Mouse (Mus musculus): ENCODE results near the gene Crybg3. TPM values are rescaled to one million over a fixed set of nuclear protein-coding genes. Genes with fewer than 3 reads are reported as not detected.
"Not testable (repeated sequence)": the region's sequence is repeated elsewhere in the genome, so short reads cannot be mapped to it uniquely, and the experiment has no call there.

Gene Crybg3
- polyA plus RNA-seq, 1 experiment from 2014 or later, result 11.2 TPM

DNA sequence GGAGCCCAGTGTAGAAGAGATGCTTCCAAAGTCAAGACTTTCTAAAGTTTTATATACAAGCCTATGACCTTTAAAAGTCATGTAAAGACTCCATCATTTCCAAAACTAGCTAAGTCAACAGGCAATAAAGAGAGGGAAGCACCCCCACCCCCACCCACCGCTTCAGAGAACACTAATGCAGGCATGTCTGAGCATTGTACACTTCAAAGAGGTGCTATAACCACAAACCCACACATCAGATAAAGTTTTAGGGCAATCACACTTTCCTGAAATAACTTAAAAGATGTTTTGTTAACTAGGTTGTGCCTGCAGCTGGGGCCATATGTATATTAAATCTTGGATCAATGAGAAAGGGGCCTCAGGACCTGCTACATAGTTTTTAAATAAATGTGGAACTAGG is 130.9 kb downstream of the Crybg3 start:
- H3K36me3 ChIP-seq (ENCODE audit: control insufficient read depth, insufficient read depth), result no peaks in the 10 kb centered on the region
- H3K4me2 ChIP-seq (ENCODE audit: low read depth, low read length), result no peak overlapping the region
- no peak for ATAC-seq (replicated peaks; ENCODE audit: extremely low read depth, insufficient read depth, low FRiP score)
- H3K27ac ChIP-seq (ENCODE audit: low read length), result no peak overlapping the region
- H3K27me3 ChIP-seq (ENCODE audit: control insufficient read depth, insufficient read depth, low read length), result no peaks in the 10 kb centered on the region
- H3K4me3 ChIP-seq (ENCODE audit: low read length), result no peak overlapping the region
- no peak overlapping the region for H3K9ac ChIP-seq (ENCODE audit: low read length)
- H3K4me1 ChIP-seq (ENCODE audit: control insufficient read depth, insufficient read depth, low read length), result peaks cover 10% of the 10 kb centered on the region
- H3K9me3 ChIP-seq (replicated peaks; ENCODE audit: control insufficient read depth, low read length), result peaks cover 2% of the 10 kb centered on the region; the same call in 1 of the 2 replicates
- 75% methylated on average over 1 of the region's 1 CpGs for WGBS

DNA sequence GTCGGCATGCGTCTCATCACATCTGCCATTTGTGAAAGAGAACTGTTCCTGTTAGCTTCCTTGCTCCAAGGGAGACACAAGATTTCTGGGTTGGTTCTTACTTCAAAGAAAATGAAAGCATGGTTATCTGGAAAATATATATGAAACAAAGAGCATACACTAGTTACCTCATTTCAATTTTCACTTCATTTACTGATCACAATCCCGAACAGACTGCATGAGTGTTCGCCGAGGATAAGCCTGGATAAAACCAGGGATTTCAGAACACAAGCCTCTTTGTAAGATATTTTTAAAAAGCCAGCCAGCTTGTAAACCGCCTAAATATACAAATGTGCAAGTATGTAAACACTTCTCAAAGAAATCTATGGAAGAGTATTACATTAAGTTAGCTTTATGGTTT is 136.8 kb downstream of the Crybg3 start:
- WGBS, result 83% methylated on average over 6 of the region's 6 CpGs
- no peak overlapping the region for H3K9ac ChIP-seq (ENCODE audit: low read length)
- no peak overlapping the region for H3K4me3 ChIP-seq (ENCODE audit: low read length)
- no peak overlapping the region for H3K4me2 ChIP-seq (ENCODE audit: low read depth, low read length)
- H3K9me3 ChIP-seq (replicated peaks; ENCODE audit: control insufficient read depth, low read length), result peaks cover 3% of the 10 kb centered on the region; the same call in 1 of the 2 replicates
- H3K4me1 ChIP-seq (ENCODE audit: control insufficient read depth, insufficient read depth, low read length), result no peaks in the 10 kb centered on the region
- no peaks in the 10 kb centered on the region for H3K27me3 ChIP-seq (ENCODE audit: control insufficient read depth, insufficient read depth, low read length)
- no peak for ATAC-seq (replicated peaks; ENCODE audit: extremely low read depth, insufficient read depth, low FRiP score)
- H3K36me3 ChIP-seq (ENCODE audit: control insufficient read depth, insufficient read depth), result no peaks in the 10 kb centered on the region
- H3K27ac ChIP-seq (ENCODE audit: low read length), result no peak overlapping the region

DNA sequence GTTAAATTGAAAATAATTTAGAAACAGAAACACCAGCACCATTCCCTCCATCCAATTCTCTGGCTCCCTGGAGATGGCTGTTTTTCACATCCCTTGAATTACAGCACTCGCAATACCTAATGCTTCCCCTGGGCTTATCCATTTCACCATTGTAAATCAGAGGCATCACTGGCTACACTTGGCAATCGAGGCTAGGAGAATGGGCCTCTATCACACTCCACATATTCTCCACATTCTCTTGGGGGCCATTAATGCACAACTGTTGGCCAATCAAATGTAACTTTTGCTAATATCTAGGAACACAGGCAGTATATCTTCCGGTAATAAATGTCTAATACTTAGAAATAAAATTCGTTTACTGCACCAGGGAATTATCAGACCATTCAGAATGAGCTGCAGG is 137.2 kb downstream of the Crybg3 start:
- 77% methylated on average over 4 of the region's 4 CpGs for WGBS
- no peak overlapping the region for H3K27ac ChIP-seq (ENCODE audit: low read length)
- no peaks in the 10 kb centered on the region for H3K36me3 ChIP-seq (ENCODE audit: control insufficient read depth, insufficient read depth)
- no peak for ATAC-seq (replicated peaks; ENCODE audit: extremely low read depth, insufficient read depth, low FRiP score)
- H3K27me3 ChIP-seq (ENCODE audit: control insufficient read depth, insufficient read depth, low read length), result no peaks in the 10 kb centered on the region
- peaks cover 3% of the 10 kb centered on the region; the same call in 1 of the 2 replicates for H3K9me3 ChIP-seq (replicated peaks; ENCODE audit: control insufficient read depth, low read length)
- H3K4me3 ChIP-seq (ENCODE audit: low read length), result no peak overlapping the region
- H3K9ac ChIP-seq (ENCODE audit: low read length), result no peak overlapping the region
- H3K4me2 ChIP-seq (ENCODE audit: low read depth, low read length), result no peak overlapping the region
- no peaks in the 10 kb centered on the region for H3K4me1 ChIP-seq (ENCODE audit: control insufficient read depth, insufficient read depth, low read length)

DNA sequence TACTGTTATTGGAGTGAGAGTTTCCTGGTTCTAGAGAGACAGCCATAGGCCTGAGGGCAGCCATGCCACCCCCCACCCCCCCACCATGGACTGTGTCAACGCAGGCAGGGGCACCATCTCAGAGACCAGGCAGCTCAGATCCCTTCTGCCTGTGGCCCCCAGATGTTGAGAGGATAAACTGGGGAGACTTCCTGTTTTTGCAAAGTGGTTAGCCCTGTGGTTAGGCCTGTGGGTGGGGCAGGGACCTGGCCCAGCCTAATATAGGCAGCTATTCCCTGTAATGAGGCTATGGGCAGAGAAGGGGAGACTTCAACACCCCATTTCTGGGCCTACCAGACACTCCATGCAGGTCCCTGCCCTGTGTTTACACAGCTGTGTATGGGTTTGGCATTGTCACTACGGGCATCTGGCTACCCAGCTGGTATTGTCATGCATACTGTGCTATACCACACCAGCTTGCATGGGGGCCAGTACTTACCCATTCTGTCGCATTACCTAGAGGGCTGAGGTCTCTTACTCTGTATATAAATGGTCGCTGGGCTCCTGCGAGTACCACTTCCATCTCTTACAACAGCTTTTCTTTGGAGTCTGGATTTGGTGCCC is 141.4 kb downstream of the Crybg3 start:
- not testable (repeated sequence) for H3K4me2 ChIP-seq (ENCODE audit: low read depth, low read length); H3K9me3 ChIP-seq (replicated peaks; ENCODE audit: control insufficient read depth, low read length); H3K36me3 ChIP-seq (ENCODE audit: control insufficient read depth, insufficient read depth); H3K27me3 ChIP-seq (ENCODE audit: control insufficient read depth, insufficient read depth, low read length); H3K9ac ChIP-seq (ENCODE audit: low read length); H3K4me3 ChIP-seq (ENCODE audit: low read length); H3K27ac ChIP-seq (ENCODE audit: low read length); H3K4me1 ChIP-seq (ENCODE audit: control insufficient read depth, insufficient read depth, low read length)
- peak; percentile 45 for ATAC-seq (replicated peaks; ENCODE audit: extremely low read depth, insufficient read depth, low FRiP score)
- WGBS, result 70% methylated on average over 4 of the region's 5 CpGs

DNA sequence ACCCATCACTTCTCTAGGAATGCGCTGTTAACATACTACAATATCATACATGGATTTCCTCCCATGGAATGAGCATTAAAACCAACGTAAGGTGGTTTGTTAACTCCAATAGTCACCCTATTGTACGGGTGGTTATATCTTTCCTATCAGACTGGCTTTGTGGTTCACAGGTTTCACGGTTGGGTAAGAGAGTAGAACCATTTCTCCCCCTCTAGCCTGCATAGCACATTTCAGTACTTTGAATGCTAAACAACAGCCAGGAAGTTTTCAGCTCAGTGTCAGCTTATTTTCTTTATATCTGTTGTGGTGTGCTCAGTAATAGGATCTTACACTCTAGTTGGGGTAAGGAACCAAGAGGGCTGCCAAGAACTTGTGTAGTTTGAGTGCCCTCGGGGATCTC is 149.0 kb downstream of the Crybg3 start:
- WGBS, result 84% methylated on average over 5 of the region's 5 CpGs
- H3K9ac ChIP-seq (ENCODE audit: low read length), result no peak overlapping the region
- no peaks in the 10 kb centered on the region for H3K9me3 ChIP-seq (replicated peaks; ENCODE audit: control insufficient read depth, low read length)
- H3K27me3 ChIP-seq (ENCODE audit: control insufficient read depth, insufficient read depth, low read length), result no peaks in the 10 kb centered on the region
- H3K36me3 ChIP-seq (ENCODE audit: control insufficient read depth, insufficient read depth), result no peaks in the 10 kb centered on the region
- no peak overlapping the region for H3K4me3 ChIP-seq (ENCODE audit: low read length)
- no peaks in the 10 kb centered on the region for H3K4me1 ChIP-seq (ENCODE audit: control insufficient read depth, insufficient read depth, low read length)
- H3K4me2 ChIP-seq (ENCODE audit: low read depth, low read length), result no peak overlapping the region
- no peak overlapping the region for H3K27ac ChIP-seq (ENCODE audit: low read length)
- ATAC-seq (replicated peaks; ENCODE audit: extremely low read depth, insufficient read depth, low FRiP score), result no peak

DNA sequence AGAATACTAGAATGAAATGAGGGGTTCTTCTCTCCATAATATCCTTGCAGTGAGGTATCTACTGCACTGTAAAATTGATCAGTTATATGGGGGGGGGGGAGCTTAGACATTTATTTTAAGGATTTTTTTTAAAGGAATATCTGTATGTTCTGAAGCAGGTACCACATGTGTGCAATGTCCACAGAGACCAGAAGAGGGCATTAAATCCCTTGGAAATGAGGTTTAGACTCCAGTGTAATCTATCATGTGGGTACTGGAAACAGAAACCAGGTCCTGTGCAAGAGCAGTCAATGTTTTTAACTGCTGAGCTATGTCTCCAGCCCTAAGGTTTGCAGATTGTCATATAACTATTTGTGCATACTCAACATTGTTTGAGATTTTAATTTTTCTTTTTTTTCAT is 151.7 kb downstream of the Crybg3 start:
- Histone ChIP-seq H3K9me3 (replicated peaks; ENCODE audit: control insufficient read depth, low read length) (no peaks in the 10 kb centered on the region), H3K27ac (ENCODE audit: low read length) (no peak overlapping the region), H3K4me2 (ENCODE audit: low read depth, low read length) (no peak overlapping the region), H3K27me3 (ENCODE audit: control insufficient read depth, insufficient read depth, low read length) (no peaks in the 10 kb centered on the region), H3K4me1 (ENCODE audit: control insufficient read depth, insufficient read depth, low read length) (no peaks in the 10 kb centered on the region), H3K36me3 (ENCODE audit: control insufficient read depth, insufficient read depth) (no peaks in the 10 kb centered on the region), H3K4me3 (ENCODE audit: low read length) (no peak overlapping the region), H3K9ac (ENCODE audit: low read length) (no peak overlapping the region)
- ATAC-seq (replicated peaks; ENCODE audit: extremely low read depth, insufficient read depth, low FRiP score), result no peak

DNA sequence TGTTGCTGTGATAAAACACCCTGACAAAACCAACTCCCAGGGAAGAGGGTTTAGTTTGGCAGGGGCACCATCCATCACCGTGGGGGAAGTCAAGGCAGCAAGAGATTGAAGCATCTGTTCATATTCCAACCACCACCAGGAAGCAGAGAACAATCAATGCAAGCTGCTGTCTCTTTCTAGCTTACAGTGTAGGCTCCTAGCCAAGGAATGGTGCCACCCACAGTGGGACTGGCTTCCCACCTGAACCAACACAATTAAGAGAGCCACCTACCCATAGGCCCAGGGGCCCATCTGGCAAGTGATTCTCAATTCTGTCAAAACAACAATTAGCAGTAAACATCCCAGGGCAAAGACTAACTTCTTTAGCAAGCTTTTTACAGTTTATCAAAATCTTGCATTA is 152.6 kb downstream of the Crybg3 start:
- H3K27ac ChIP-seq (ENCODE audit: low read length), result no peak overlapping the region
- H3K9ac ChIP-seq (ENCODE audit: low read length), result no peak overlapping the region
- H3K27me3 ChIP-seq (ENCODE audit: control insufficient read depth, insufficient read depth, low read length), result no peaks in the 10 kb centered on the region
- no peaks in the 10 kb centered on the region for H3K9me3 ChIP-seq (replicated peaks; ENCODE audit: control insufficient read depth, low read length)
- H3K4me2 ChIP-seq (ENCODE audit: low read depth, low read length), result no peak overlapping the region
- ATAC-seq (replicated peaks; ENCODE audit: extremely low read depth, insufficient read depth, low FRiP score), result no peak
- no peaks in the 10 kb centered on the region for H3K36me3 ChIP-seq (ENCODE audit: control insufficient read depth, insufficient read depth)
- 76% methylated on average over 1 of the region's 1 CpGs for WGBS
- H3K4me3 ChIP-seq (ENCODE audit: low read length), result no peak overlapping the region
- no peaks in the 10 kb centered on the region for H3K4me1 ChIP-seq (ENCODE audit: control insufficient read depth, insufficient read depth, low read length)

DNA sequence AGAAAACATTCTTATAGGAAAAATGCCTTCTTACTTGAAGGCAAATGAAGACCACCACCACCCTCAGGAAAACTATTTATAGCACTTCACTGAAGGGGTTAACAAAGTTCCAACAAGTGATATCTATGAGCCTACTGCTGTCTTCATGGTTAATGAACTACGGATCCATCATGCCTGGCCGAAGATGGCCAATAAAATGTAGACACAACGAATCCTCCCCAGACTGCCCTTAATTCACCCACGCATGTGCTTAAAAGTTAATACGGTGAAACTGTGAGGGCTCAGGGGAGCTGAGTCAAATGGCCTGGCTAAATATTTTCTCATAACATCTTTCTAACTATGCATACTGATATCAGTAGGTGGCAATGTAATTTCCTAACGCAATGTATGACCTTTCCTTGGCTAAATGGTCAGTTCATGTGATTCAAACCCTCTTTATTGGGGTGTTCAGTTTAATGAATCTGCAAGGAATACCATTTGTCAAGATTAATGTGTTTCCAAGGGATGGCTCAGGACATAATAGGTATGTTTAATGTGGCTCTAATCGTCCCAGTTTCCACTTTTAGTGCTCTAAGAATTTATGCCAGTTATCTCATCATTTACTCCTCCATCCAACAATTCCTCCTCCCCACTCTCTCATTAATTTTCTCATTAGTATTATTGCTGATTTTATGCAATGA is 155.8 kb downstream of the Crybg3 start:
- Histone ChIP-seq H3K4me2 (ENCODE audit: low read depth, low read length) (no peak overlapping the region), H3K9me3 (replicated peaks; ENCODE audit: control insufficient read depth, low read length) (no peaks in the 10 kb centered on the region), H3K36me3 (ENCODE audit: control insufficient read depth, insufficient read depth) (no peaks in the 10 kb centered on the region), H3K4me1 (ENCODE audit: control insufficient read depth, insufficient read depth, low read length) (no peaks in the 10 kb centered on the region), H3K27me3 (ENCODE audit: control insufficient read depth, insufficient read depth, low read length) (no peaks in the 10 kb centered on the region), H3K4me3 (ENCODE audit: low read length) (no peak overlapping the region), H3K9ac (ENCODE audit: low read length) (no peak overlapping the region), H3K27ac (ENCODE audit: low read length) (no peak overlapping the region)
- WGBS, result 81% methylated on average over 7 of the region's 7 CpGs
- ATAC-seq (replicated peaks; ENCODE audit: extremely low read depth, insufficient read depth, low FRiP score), result no peak

Data from heart, embryonic 16.5 days (tissue).